Mouse (Mus musculus) liver, embryonic 16.5 days (tissue): ENCODE results near the gene Rtn4rl2. TPM values are rescaled to one million over a fixed set of nuclear protein-coding genes. Genes with fewer than 3 reads are reported as not detected.

Experiments used
- ATAC-seq: fragments of 200-750 bp; cut with Nextera tagmentation; 2 replicates; pipeline ENCODE4 v1.8.0; 2017; ENCODE audit warnings: low read depth, mild to moderate bottlenecking, moderate number of reproducible peaks, moderate library complexity
- H3K27ac ChIP-seq: fragments of 300-500 bp; sonication (generic); 2 replicates; pipeline ENCODE4 v1.5.1; 2014; ENCODE audit warnings: mild to moderate bottlenecking, low read length
- H3K27me3 ChIP-seq: fragments of 300-500 bp; sonication (generic); 2 replicates; pipeline ENCODE4 v1.6.1; 2014; ENCODE audit warnings: low read depth, low read length, mixed read lengths; ENCODE audit not compliant: control insufficient read depth, insufficient read depth
- H3K36me3 ChIP-seq: fragments of 300-500 bp; sonication (generic); 2 replicates; pipeline ENCODE4 v1.6.1; 2014; ENCODE audit warnings: mild to moderate bottlenecking; ENCODE audit not compliant: control insufficient read depth, insufficient read depth
- H3K4me1 ChIP-seq: fragments of 300-500 bp; sonication (generic); 2 replicates; pipeline ENCODE4 v1.6.1; 2014; ENCODE audit warnings: low read depth, low read length, mixed read lengths; ENCODE audit not compliant: control insufficient read depth
- H3K4me2 ChIP-seq: fragments of 300-500 bp; sonication (generic); 2 replicates; pipeline ENCODE4 v1.6.1; 2014; ENCODE audit warnings: low read depth, low read length, mixed read lengths
- H3K4me3 ChIP-seq: fragments of 300-500 bp; sonication (generic); 2 replicates; pipeline ENCODE4 v1.5.1; 2014; ENCODE audit warnings: low read depth, mild to moderate bottlenecking, low read length
- H3K9ac ChIP-seq: fragments of 300-500 bp; sonication (generic); 2 replicates; pipeline ENCODE4 v1.6.1; 2014; ENCODE audit warnings: low read depth, low read length
- H3K9me3 ChIP-seq: fragments of 300-500 bp; sonication (generic); replicated peaks from 2 replicates; pipeline ENCODE4 v1.6.1; 2016; ENCODE audit warnings: low read length; ENCODE audit not compliant: control insufficient read depth
- WGBS: fragments of 180-500 bp; shearing (Covaris S2); extraction: QIAGEN DNeasy Blood & Tissue Kit; methylation state at CpG from one replicate; pipeline ENCODE4 v1.1.7; 2014; ENCODE audit not compliant: insufficient replicate concordance; 5-methylcytosine and 5-hydroxymethylcytosine counted together
- polyA plus RNA-seq: library from polyadenylated mRNA; unstranded; fragments of >200 nt; fragmentation: Nextera tagmentation; extraction: Ambion mirVana; gene quantifications from 2 replicates; pipeline ENCODE4 v1.2.1, GENCODE M21; 2015

Gene Rtn4rl2
- polyA plus RNA-seq, 1 experiment from 2014 or later: not detected

DNA sequence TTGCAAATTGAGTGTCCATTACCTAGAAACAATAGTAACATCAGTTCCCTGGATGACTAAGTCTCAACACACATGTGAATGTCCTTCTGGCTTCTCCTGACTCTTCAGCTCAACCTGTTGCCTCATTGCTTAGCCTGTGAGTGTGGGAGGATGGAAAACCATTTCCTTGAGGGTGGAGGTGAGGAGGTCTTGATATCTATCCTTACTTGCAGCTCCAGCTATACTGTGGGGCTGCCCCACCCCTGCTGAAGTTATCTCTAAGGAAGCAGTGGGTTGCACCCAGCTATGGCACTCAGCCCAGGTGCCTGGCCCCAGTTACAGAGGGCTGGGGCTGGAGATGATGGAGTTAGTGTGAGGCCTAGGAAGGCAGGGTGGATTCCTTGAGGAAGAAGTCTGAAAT, 44.6 kb downstream of the Rtn4rl2 start:
- Histone ChIP-seq H3K27me3 (peaks cover 3% of the 10 kb centered on the region; the same call in 1 of the 2 replicates), H3K27ac (peak overlapping the region; percentile 96), H3K4me1 (peaks cover 46% of the 10 kb centered on the region), H3K4me2 (peak overlapping the region; percentile 68), H3K36me3 (peaks cover 35% of the 10 kb centered on the region), H3K9ac (peak overlapping the region; percentile 92), H3K4me3 (peak overlapping the region; percentile 87), H3K9me3 (no peaks in the 10 kb centered on the region)
- peak; percentile 94 for ATAC-seq

DNA sequence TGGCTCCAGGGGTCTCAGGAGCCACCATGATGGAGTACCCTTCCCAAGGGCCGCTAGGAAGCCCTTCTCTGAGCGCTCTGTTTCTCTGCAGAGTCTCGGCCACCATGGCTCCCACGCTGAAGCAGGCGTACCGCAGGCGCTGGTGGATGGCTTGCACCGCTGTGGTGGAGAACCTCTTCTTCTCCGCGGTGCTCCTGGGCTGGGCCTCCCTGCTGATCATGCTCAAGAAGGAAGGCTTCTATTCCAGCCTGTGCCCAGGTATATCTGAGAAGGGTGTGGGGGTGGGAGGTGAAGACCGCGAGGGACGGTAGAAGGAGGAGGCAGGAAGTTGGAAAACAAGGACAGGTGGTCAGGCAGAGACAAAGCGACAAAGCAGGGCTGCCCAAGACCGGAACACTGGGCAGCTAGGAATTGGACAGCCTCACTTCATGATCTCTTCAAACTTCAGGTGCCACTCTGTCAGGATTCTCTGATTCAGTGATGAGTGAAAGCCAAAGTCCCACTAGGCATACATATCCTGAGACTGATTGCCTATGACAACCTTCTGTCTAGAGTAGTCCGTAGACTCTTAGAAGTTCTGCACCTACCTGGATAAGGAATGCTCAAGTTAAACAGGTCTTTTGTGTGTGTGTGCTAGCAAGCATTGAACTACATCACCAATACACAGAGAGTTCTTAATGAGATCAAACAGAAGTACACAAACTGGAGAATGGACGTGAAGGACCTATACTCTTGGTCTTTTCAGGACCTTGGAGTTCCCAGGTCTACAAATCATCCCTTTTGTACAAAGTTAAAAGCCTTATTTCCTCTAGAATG, 45.6 kb downstream of the Rtn4rl2 start:
- peak overlapping the region; percentile 87 for H3K4me3 ChIP-seq

GRCm38 (mm10) chr2:84840016-84840747, 46.3 kb downstream of the Rtn4rl2 start:
- Histone ChIP-seq H3K4me1 (peaks cover 34% of the 10 kb centered on the region), H3K4me2 (peak overlapping the region; percentile 68), H3K9me3 (no peaks in the 10 kb centered on the region), H3K4me3 (peak overlapping the region; percentile 87), H3K27ac (peak overlapping the region; percentile 96), H3K9ac (peak overlapping the region; percentile 92), H3K36me3 (peaks cover 18% of the 10 kb centered on the region), H3K27me3 (peaks cover 3% of the 10 kb centered on the region; the same call in 1 of the 2 replicates)
- ATAC-seq: peak; percentile 33
- WGBS: under 1% methylated on average over 54 of the region's 54 CpGs

More for the DNA sequence above, 45.6 kb downstream of the Rtn4rl2 start:
- H3K4me1 ChIP-seq: peaks cover 42% of the 10 kb centered on the region
- 2% methylated on average over 17 of the region's 17 CpGs for WGBS
- no peaks in the 10 kb centered on the region for H3K9me3 ChIP-seq
- peak; percentile 1; the same call in 1 of the 2 replicates for ATAC-seq
- H3K9ac ChIP-seq: peak overlapping the region; percentile 92
- H3K36me3 ChIP-seq: peaks cover 26% of the 10 kb centered on the region
- peak overlapping the region; percentile 68 for H3K4me2 ChIP-seq
- H3K27ac ChIP-seq: peak overlapping the region; percentile 96
- peaks cover 3% of the 10 kb centered on the region; the same call in 1 of the 2 replicates for H3K27me3 ChIP-seq

- H3K4me3 ChIP-seq: peak overlapping the region; percentile 87
- H3K9ac ChIP-seq: peak overlapping the region; percentile 92
- no peaks in the 10 kb centered on the region for H3K9me3 ChIP-seq
- peak overlapping the region; percentile 96 for H3K27ac ChIP-seq
- peak overlapping the region; percentile 68 for H3K4me2 ChIP-seq
- H3K27me3 ChIP-seq: peaks cover 3% of the 10 kb centered on the region; the same call in 1 of the 2 replicates
- peaks cover 27% of the 10 kb centered on the region for H3K4me1 ChIP-seq
- peaks cover 9% of the 10 kb centered on the region for H3K36me3 ChIP-seq
- under 1% methylated on average over 47 of the region's 47 CpGs for WGBS
- peak; percentile 60 for ATAC-seq
Observed at GRCm38 (mm10) chr2:84838993-84839980, 47.2 kb downstream of the Rtn4rl2 start.

- Histone ChIP-seq H3K4me3 (peak within 1 kb of the TSS; percentile 87), H3K27ac (peak within 1 kb of the TSS; percentile 96), H3K4me1 (peaks cover 20% of the 10 kb centered on the region), H3K27me3 (peaks cover 3% of the 10 kb centered on the region; the same call in 1 of the 2 replicates), H3K36me3 (peaks cover 2% of the 10 kb centered on the region; the same call in 1 of the 2 replicates), H3K9ac (peak within 1 kb of the TSS; percentile 92), H3K4me2 (peak within 1 kb of the TSS; percentile 68), H3K9me3 (no peaks in the 10 kb centered on the region)
- 15% methylated on average over 10 of the region's 10 CpGs for WGBS
- ATAC-seq: no peak
Observed at GRCm38 (mm10) chr2:84838593-84838949, 47.9 kb downstream of the Rtn4rl2 start, which contains the start of gene Slc43a1. Gene Slc43a1, plus strand, starts transcription at chr2:84838850.

DNA sequence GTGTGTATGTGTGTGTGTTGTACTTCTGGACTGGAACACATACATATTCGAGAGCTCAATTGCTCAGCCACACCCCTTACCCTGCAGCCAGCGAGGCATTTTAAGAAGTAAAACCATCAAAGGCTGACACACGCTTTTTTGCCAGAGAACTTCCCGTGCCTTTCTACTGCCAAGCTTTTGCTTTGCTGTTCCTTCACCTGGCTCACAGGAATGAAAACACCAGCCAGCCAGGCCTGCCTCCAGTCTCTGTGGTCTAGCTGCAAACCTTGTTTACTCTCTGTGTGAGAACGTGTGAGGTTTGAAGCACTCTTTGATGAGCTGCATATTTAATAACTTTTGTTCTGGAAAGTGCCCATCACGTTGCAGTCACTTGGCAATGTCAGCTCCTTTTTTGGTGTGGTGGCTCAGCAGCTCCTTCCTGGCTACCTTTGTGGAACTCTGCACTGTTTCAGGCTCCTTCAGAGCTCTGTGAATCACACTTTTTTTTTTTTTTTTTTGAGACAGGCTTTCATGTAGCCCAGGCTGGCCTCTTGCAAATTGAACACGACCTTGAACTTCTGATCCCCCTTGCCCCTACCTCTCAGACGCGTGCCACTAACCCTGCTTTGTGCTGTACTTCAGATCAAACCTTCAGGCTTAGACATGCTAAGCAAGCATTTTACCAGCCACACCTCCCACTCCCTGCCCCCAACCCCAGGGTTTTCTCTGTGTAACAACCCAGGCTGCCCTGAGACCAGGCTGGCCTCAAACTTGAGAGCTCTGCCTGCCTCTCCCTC, 48.5 kb downstream of the Rtn4rl2 start:
- Histone ChIP-seq H3K27me3 (peaks cover 3% of the 10 kb centered on the region; the same call in 1 of the 2 replicates), H3K4me3 (peak overlapping the region; percentile 87), H3K9me3 (no peaks in the 10 kb centered on the region), H3K4me1 (peaks cover 20% of the 10 kb centered on the region), H3K36me3 (no peaks in the 10 kb centered on the region), H3K27ac (peak overlapping the region; percentile 0), H3K9ac (peak overlapping the region; percentile 23), H3K4me2 (peak overlapping the region; percentile 68)
- ATAC-seq: no peak
- 31% methylated on average over 9 of the region's 9 CpGs for WGBS

GRCm38 (mm10) chr2:84837107-84837506, 49.4 kb downstream of the Rtn4rl2 start:
- no peak overlapping the region for H3K27ac ChIP-seq
- H3K4me3 ChIP-seq: no peak overlapping the region
- no peak for ATAC-seq
- no peaks in the 10 kb centered on the region for H3K36me3 ChIP-seq
- H3K4me1 ChIP-seq: peaks cover 25% of the 10 kb centered on the region
- no peaks in the 10 kb centered on the region for H3K9me3 ChIP-seq
- H3K4me2 ChIP-seq: no peak overlapping the region
- 66% methylated on average over 8 of the region's 8 CpGs for WGBS
- H3K27me3 ChIP-seq: peaks cover 3% of the 10 kb centered on the region; the same call in 1 of the 2 replicates
- H3K9ac ChIP-seq: no peak overlapping the region
